Mouse (Mus musculus): ENCODE results near the gene Ppef2.

The Ppef2 gene

GRCm38 (mm10) chr5:92239333-92240232, 16.5 kb downstream of the Ppef2 start:
- DNase-seq (ENCODE audit: low read depth, low spot score) = peak; percentile 40

- DNase-seq (ENCODE audit: low read depth, low spot score) = no peak
Measured at GRCm38 (mm10) chr5:92234939-92235557, 21.0 kb downstream of the Ppef2 start.

GRCm38 (mm10) chr5:92233366-92233765, 22.7 kb downstream of the Ppef2 start:
- DNase-seq (ENCODE audit: low read depth, low spot score) = no peak

DNA sequence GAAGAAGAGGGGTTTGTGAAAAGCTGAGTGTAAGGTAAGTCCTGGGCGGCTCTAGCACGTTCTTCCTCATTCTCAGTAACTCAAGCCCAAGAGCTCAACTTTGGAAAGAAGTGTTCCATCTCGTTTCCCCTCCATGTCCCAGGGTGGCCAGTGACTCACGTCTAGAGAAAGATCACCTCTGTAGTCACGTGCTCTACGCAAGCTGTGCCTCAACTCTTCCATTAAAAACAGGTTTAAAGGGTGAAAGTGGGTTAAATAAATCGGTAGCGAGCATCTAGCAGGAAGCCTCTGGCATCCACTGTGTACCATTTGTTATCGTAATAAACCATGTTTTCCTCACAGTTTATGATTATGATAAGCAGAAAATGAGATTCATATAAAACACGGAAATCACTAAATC, 24.2 kb downstream of the Ppef2 start:
- DNase-seq (ENCODE audit: low read depth, low spot score) = no peak

DNA sequence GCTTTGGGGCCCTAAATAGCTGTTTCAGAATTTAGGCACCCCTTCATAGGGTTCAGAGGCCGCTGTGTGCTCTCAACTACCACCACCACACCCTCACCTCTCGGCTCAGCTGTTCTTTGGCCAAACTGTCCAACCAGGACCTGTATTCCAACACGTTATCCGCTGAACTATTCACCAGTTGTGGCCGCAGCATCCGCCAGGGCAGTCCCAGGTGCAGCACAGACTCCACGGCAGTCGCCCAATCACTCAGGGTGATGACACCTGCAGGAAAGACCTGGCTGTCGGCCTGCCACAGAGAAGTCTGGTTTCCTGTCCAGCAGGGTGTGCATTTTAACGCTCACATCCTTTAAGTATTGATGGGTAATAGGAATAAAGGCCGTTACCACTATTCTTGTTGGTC, 25.8 kb downstream of the Ppef2 start:
- no peak for DNase-seq (ENCODE audit: low read depth, low spot score)

GRCm38 (mm10) chr5:92229514-92229913, 26.6 kb downstream of the Ppef2 start:
- no peak for DNase-seq (ENCODE audit: low read depth, low spot score)

DNA sequence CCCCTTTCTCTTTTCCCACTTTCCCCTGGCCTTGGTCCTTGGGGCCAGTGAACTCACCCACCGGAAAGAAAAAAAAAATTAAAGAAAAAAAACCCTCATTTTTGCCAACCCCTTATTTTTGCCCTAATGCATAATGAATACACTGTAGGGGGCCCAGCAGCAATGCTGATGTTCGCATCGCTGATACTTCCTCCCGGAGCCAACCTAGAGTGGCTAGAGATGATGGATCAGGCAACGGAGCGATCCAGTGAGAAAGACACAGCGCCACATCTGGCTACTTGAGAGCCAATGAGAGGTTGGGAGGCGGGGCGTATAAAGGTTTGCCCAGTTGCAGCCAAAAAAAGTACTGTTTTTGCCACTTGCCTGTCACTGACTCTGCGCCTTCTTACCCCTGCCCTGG, 27.3 kb downstream of the Ppef2 start:
- DNase-seq (ENCODE audit: low read depth, low spot score) = no peak

DNA sequence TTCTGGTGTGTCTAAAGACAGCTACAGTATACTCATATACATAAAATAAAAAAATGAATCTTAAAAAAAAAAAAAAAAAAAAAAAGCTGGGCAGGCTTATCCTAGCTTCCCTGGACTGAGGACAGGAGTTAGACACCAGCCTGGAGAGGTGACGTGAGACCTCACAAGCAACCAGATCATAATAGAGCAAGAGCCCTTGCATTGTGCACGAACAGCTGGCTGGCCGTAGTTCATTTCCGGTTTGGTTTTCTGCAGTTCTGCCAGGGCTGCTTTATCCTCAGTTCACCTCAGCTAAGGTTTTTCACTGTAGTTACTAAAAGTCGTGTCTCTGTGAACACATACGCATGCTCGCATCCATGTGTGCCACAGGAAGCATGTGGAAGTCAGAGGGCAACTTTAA, 28.3 kb downstream of the Ppef2 start:
- DNase-seq (ENCODE audit: low read depth, low spot score) = no peak

GRCm38 (mm10) chr5:92220287-92220902, 35.7 kb downstream of the Ppef2 start:
- DNase-seq (ENCODE audit: low read depth, low spot score) = no peak

GRCm38 (mm10) chr5:92219826-92220225, 36.3 kb downstream of the Ppef2 start:
- peak; percentile 10 for DNase-seq (ENCODE audit: low read depth, low spot score)

- no peak for DNase-seq (ENCODE audit: low read depth, low spot score)
Measured at GRCm38 (mm10) chr5:92218915-92219793, 36.9 kb downstream of the Ppef2 start.

DNA sequence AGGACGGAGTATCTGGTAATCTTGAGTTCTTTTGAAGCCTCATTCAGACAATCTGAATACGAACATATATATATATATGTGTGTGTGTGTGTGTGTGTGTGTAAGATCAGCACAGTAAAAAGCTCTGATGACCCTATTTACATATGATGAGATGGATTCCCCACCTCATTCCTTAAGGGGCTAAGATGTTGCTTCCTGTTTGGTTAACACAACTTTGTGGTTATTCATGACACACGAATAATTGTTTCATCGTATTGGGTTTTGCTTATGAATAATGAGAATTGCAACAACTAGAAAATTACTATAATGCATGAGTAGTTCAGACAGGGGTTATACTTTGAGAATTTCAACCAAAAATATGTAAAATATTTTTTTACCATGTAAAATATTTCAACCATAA, 40.8 kb downstream of the Ppef2 start, which contains the start of gene U90926:
U90926 (minus strand) TSS at position 101 of the 400 bp plus-strand sequence.
- no peak for DNase-seq (ENCODE audit: low read depth, low spot score)

DNA sequence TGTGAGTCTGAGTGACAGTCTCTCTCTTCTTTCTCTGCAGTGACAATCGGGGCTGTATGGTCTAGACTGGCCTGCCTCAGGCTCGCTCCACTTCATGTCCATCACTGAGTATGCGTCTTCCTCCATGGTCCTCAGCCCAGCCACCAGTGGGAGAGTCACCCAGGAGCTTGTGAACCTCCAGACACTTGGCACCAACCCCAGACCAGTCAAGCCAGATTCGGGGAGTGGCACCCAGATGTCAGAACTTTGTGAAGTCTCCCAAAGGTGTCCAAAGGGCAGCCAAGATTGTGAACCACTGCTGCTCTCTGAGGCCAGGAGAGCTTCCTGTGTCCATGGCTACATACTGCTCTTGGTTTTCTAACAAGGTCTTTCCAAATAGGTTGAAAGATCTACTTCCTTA, 43.8 kb downstream of the Ppef2 start:
- DNase-seq (ENCODE audit: low read depth, low spot score) = no peak

GRCm38 (mm10) chr5:92210205-92210604, 45.9 kb downstream of the Ppef2 start:
- DNase-seq (ENCODE audit: low read depth, low spot score) = no peak

- DNase-seq (ENCODE audit: low read depth, low spot score) = no peak
Measured at GRCm38 (mm10) chr5:92206121-92206520, 50.0 kb downstream of the Ppef2 start.

DNA sequence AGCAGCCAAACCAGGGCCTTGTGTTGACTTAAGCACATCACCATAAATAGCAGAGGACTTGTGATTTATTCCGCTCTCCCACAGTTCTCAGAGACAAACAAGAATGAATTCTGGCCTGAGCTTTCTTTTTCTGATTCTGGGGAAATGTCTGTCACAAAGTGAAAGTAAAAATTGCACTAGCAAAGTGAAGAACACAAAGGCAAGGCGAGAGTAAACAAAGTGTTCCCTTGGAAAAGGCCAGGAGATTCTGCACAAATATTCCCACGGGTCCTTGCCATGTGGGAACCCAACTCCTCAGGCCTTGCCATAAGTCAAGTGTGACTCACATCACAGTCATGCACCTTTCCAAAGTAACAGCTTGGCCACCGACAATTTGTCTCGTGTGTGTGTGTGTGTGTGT, 50.4 kb downstream of the Ppef2 start:
- no peak for DNase-seq (ENCODE audit: low read depth, low spot score)

- DNase-seq (ENCODE audit: low read depth, low spot score) = no peak
Measured at GRCm38 (mm10) chr5:92205184-92205583, 50.9 kb downstream of the Ppef2 start.

- DNase-seq (ENCODE audit: low read depth, low spot score) = no peak
Measured at GRCm38 (mm10) chr5:92204162-92205036, 51.7 kb downstream of the Ppef2 start.

GRCm38 (mm10) chr5:92198266-92198665, 57.8 kb downstream of the Ppef2 start:
- no peak for DNase-seq (ENCODE audit: low read depth, low spot score)

Data from A20 (cell line).